8 mouse cellular contexts compared by ENCODE assay signal in the genomic region with DNA sequence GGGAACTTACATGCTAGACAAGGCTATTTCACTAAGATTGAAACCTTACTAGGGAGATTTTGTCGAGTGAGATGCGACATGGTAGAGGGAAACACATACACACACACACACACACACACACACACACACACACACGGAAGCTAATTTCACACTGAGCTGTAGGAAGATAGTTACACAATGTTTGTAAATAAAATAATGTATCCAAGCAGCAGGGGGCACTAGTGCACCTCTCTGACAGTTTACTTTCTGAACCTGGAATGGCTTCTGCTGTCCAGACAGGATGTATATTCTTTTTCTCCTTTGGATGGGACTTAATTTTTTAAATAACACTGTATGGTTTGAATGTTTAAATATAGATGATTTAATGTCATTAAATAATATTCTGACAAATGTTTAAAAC. TPM values are rescaled to one million over a fixed set of nuclear protein-coding genes. Genes with fewer than 3 reads are reported as not detected.
DNase-seq lines count a peak whose midpoint lies in the region; ATAC-seq lines count a peak whose summit lies in the region.
"Had no signal": no experiment of that assay in that cellular context is flagged by ENCODE, and none has a peak within 500 bp of the region (broad histone marks: within the 10 kb centered on the region; RNA-seq: fewer than 3 reads in every experiment).

No protein-coding gene starts in this region.

- intact Hi-C loops in left cerebral cortex, postnatal 10 days (cut with DNase I) = loop anchor here (5.0 kb wide), 1 partner anchor 111 kb away; no protein-coding TSS in a partner anchor

- peak; percentile 57 for ATAC-seq in midbrain, embryonic 11.5 days (ENCODE audit: low FRiP score)
- no peak; the same call in 1 of the 2 replicates for ATAC-seq in hindbrain, embryonic 14.5 days (ENCODE audit: low FRiP score)

- H3K27ac ChIP-seq in midbrain, embryonic 11.5 days (ENCODE audit: low read depth, low read length) = no peak overlapping the region
- no peak overlapping the region for H3K27ac ChIP-seq in midbrain, embryonic 10.5 days (replicated peaks)
- no peak overlapping the region for H3K27ac ChIP-seq in hindbrain, embryonic 14.5 days
- H3K27ac ChIP-seq: embryonic facial prominence, embryonic 15.5 days had no signal

- DNase-seq in midbrain, embryonic 11.5 days (ENCODE audit: low spot score, missing footprints) = peak; percentile 90
- DNase-seq in midbrain, embryonic 10.5 days (ENCODE audit: low spot score) = no peak
- DNase-seq in ZHBTc4 (ENCODE audit: low read depth, low spot score) = peak; percentile 61
- peak; percentile 81 for DNase-seq in embryo, embryonic 10.5 days (ENCODE audit: low spot score)
- peak; percentile 77 for DNase-seq in hindbrain, embryonic 14.5 days (ENCODE audit: low spot score)
- DNase-seq in left cerebral cortex, postnatal 10 days (ENCODE audit: extremely low spot score in 1 of 2, low spot score in 2 of 2) = peak; percentile 39 to 75
- peak; percentile 86 for DNase-seq in retina, embryonic 14.5 days (ENCODE audit: low spot score)

- H3K4me1 ChIP-seq in midbrain, embryonic 11.5 days (ENCODE audit: control insufficient read depth, insufficient read depth, low read length) = no peaks in the 10 kb centered on the region
- no peaks in the 10 kb centered on the region for H3K4me1 ChIP-seq in midbrain, embryonic 10.5 days
- H3K4me1 ChIP-seq in hindbrain, embryonic 14.5 days (replicated peaks; ENCODE audit: control insufficient read depth, insufficient read depth, low read length) = no peaks in the 10 kb centered on the region
- H3K4me1 ChIP-seq: embryonic facial prominence, embryonic 15.5 days had no signal

- no peak overlapping the region for H3K4me3 ChIP-seq in midbrain, embryonic 11.5 days (ENCODE audit: low read depth, low read length)
- no peak overlapping the region for H3K4me3 ChIP-seq in midbrain, embryonic 10.5 days
- no peak overlapping the region for H3K4me3 ChIP-seq in hindbrain, embryonic 14.5 days (replicated peaks; ENCODE audit: low read length)
- H3K4me3 ChIP-seq: embryonic facial prominence, embryonic 15.5 days had no signal

- 62% methylated on average over 3 of the region's 3 CpGs for WGBS in midbrain, embryonic 11.5 days
- WGBS in midbrain, embryonic 10.5 days = 63% methylated on average over 3 of the region's 3 CpGs
- 63% methylated on average over 3 of the region's 3 CpGs for WGBS in hindbrain, embryonic 14.5 days

- H3K36me3 ChIP-seq in midbrain, embryonic 11.5 days (ENCODE audit: control insufficient read depth, insufficient read depth, low read length) = no peaks in the 10 kb centered on the region
- no peaks in the 10 kb centered on the region for H3K36me3 ChIP-seq in midbrain, embryonic 10.5 days
- H3K36me3 ChIP-seq in hindbrain, embryonic 14.5 days (replicated peaks; ENCODE audit: control insufficient read depth, insufficient read depth) = peaks cover 9% of the 10 kb centered on the region; the same call in 1 of the 2 replicates
- H3K36me3 ChIP-seq: embryonic facial prominence, embryonic 15.5 days had no signal

- H3K9me3 ChIP-seq in midbrain, embryonic 11.5 days (ENCODE audit: control insufficient read depth, low read length) = no peaks in the 10 kb centered on the region
- no peaks in the 10 kb centered on the region; the same call in 1 of the 2 replicates for H3K9me3 ChIP-seq in midbrain, embryonic 10.5 days (replicated peaks)
- 0 out of 2 replicates have a peak, but pooled peaks cover 3% of the 10 kb centered on the region for H3K9me3 ChIP-seq in hindbrain, embryonic 14.5 days (ENCODE audit: control insufficient read depth, low read length)
- H3K9me3 ChIP-seq: embryonic facial prominence, embryonic 15.5 days had no signal

- H3K27me3 ChIP-seq in midbrain, embryonic 11.5 days (ENCODE audit: control insufficient read depth, insufficient read depth, low read length) = no peaks in the 10 kb centered on the region
- no peaks in the 10 kb centered on the region for H3K27me3 ChIP-seq in midbrain, embryonic 10.5 days (ENCODE audit: low read depth, poor library complexity, severe bottlenecking)
- H3K27me3 ChIP-seq in hindbrain, embryonic 14.5 days (ENCODE audit: control insufficient read depth, insufficient read depth, low read length) = no peaks in the 10 kb centered on the region
- H3K27me3 ChIP-seq: embryonic facial prominence, embryonic 15.5 days had no signal

- H3K9ac ChIP-seq in midbrain, embryonic 11.5 days (ENCODE audit: low read length) = no peak overlapping the region
- H3K9ac ChIP-seq in hindbrain, embryonic 14.5 days = no peak overlapping the region
- H3K9ac ChIP-seq: embryonic facial prominence, embryonic 15.5 days had no signal

- H3K4me2 ChIP-seq in midbrain, embryonic 11.5 days = no peak overlapping the region
- H3K4me2 ChIP-seq in hindbrain, embryonic 14.5 days (replicated peaks) = no peak overlapping the region
- H3K4me2 ChIP-seq: embryonic facial prominence, embryonic 15.5 days had no signal

RNA-seq across cellular contexts. Expression of gene Rnf180, which starts 27.9 kb away (rescaled TPM):
- polyA plus RNA-seq in midbrain, embryonic 11.5 days (2014; fragmentation: Nextera tagmentation; extraction: Ambion mirVana) = 10.5 and 11.3 TPM in 2 replicates
- 4.8 and 8.0 TPM in 2 replicates for polyA plus RNA-seq in midbrain, embryonic 10.5 days (2016; fragmentation: Nextera tagmentation; extraction: Ambion mirVana)
- 37.4 and 40.9 TPM in 2 replicates for polyA plus RNA-seq in hindbrain, embryonic 14.5 days (2014; fragmentation: Nextera tagmentation; extraction: Ambion mirVana)
- total RNA-seq in left cerebral cortex, postnatal 10 days (2021) = 10 to 100 TPM; 27.2 to 28.2 TPM
